Mouse (Mus musculus): ENCODE data around the gene Iqgap2.

DNA sequence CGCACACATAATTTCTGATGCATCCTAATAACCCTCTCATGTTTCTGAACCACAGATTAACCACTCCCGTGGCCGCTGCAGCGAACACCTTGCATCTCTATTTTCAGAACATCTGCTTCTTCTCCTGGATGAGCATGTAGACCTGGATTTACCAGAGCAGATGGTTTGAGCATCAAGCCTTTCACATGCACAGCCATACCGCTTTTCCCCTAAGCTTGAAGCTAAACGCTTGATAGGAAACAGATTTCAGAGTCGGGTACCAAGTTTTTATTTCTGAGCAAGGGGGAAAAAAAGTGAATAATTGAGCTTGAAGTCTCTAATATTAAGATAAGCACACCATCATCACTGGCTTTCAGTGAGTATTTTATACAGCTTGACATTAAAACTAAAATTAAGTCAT, 144.6 kb downstream of the Iqgap2 start:
- no peak for TF ChIP-seq CTCF (IDR thresholded peaks at IDR 0.05; ENCODE audit: borderline replicate concordance, extremely low read depth, insufficient read depth, insufficient read length)
- no peak for TF ChIP-seq POLR2A (IDR thresholded peaks at IDR 0.05; ENCODE audit: borderline replicate concordance, extremely low read depth, insufficient read depth, insufficient read length, poor library complexity, severe bottlenecking)

All from brain, embryonic 14.5 days (tissue).